Mouse (Mus musculus) CH12.LX (cell line): ENCODE data around the gene Pdss2.

Experiments used
- CTCF ChIP-seq, 2 experiments: IDR thresholded peaks in 1 of 2; conservative IDR thresholded peaks in 1 of 2; 2 replicates each; pipeline ENCODE4 v1.5.1; 2011 to 2012; ENCODE audit warnings: low read depth in 2 of 2, low read length in 2 of 2, improper control_type of control experiment in 1 of 2, inconsistent platforms in 1 of 2, mild to moderate bottlenecking in 1 of 2, moderate library complexity in 1 of 2
- E2F4 ChIP-seq: IDR thresholded peaks from 2 replicates; pipeline ENCODE4 v1.6.1; 2011; ENCODE audit warnings: low read depth, low read length, improper control_type of control experiment; ENCODE audit not compliant: insufficient replicate concordance
- EP300 ChIP-seq: IDR thresholded peaks from 2 replicates; pipeline ENCODE4 v1.6.1; 2011; ENCODE audit warnings: low read length, improper control_type of control experiment
- MXI1 ChIP-seq: IDR thresholded peaks from 2 replicates; pipeline ENCODE4 v1.6.1; 2011; ENCODE audit warnings: mild to moderate bottlenecking, low read depth, low read length, improper control_type of control experiment
- ZC3H11A ChIP-seq: IDR thresholded peaks from 2 replicates; pipeline ENCODE4 v1.6.1; 2012; ENCODE audit warnings: low read depth, mild to moderate bottlenecking, inconsistent platforms, low read length, improper control_type of control experiment
- ZKSCAN1 ChIP-seq: IDR thresholded peaks from 2 replicates; pipeline ENCODE4 v1.6.1; 2012; ENCODE audit warnings: low read depth, inconsistent platforms, low read length, improper control_type of control experiment, borderline replicate concordance

- TF ChIP-seq CTCF (conservative IDR thresholded peaks at IDR 0.05 in 1 of 2, IDR thresholded peaks at IDR 0.05 in 1 of 2; ENCODE audit: low read depth in 2 of 2, low read length in 2 of 2): no peak
- TF ChIP-seq ZC3H11A: no peak
- no peak for TF ChIP-seq E2F4
- no peak for TF ChIP-seq EP300
- TF ChIP-seq ZKSCAN1: no peak
- TF ChIP-seq MXI1: no peak
Measured at GRCm38 (mm10) chr10:43290638-43291230, 69.4 kb downstream of the Pdss2 start.
